10 mouse cellular contexts compared by ENCODE assay signal in the genomic region with DNA sequence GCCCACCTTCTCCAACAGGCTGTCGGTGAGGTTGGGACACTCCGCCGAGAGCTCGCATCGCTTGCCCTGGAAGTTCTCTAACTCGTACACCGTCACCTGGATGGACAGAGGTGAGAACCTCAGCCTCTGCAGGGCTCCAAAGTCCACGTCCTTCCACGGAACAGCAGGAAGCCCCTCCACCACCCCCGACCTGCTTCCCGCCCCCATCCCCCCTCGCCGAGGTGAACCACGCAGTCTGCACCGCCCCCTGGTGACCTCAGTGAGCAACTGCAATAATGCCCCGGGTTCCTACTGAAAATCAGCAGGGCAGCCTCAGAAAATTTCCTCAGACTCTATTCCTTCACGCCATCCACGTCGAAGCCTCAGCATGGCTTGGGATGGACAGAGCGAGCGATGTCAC. TPM values are rescaled to one million over a fixed set of nuclear protein-coding genes. Genes with fewer than 3 reads are reported as not detected.
DNase-seq lines count a peak whose midpoint lies in the region.
"Had no signal": no experiment of that assay in that cellular context is flagged by ENCODE, and none has a peak within 500 bp of the region (broad histone marks: within the 10 kb centered on the region; RNA-seq: fewer than 3 reads in every experiment).

No protein-coding gene starts in this region.

- peak; percentile 37 for DNase-seq in kidney, postnatal 14 days
- DNase-seq in kidney, adult 9 months, result no peak
- DNase-seq in adrenal gland, postnatal 36 days, result peak; percentile 22 to 45
- DNase-seq in embryo, embryonic 9.5 days (ENCODE audit: extremely low spot score), result peak; percentile 53
- DNase-seq in hindbrain, embryonic 10.5 days (ENCODE audit: low spot score), result peak; percentile 54
- peak; percentile 69 for DNase-seq in mesoderm, embryonic 11.5 days (ENCODE audit: low read depth, low spot score)
- no peak for DNase-seq in adipocyte (ENCODE audit: low spot score)
- no peak for DNase-seq in gastrocnemius, adult 18-20 months (ENCODE audit: low spot score)

- no peak overlapping the region; the same call in 1 of the 2 replicates for H3K27ac ChIP-seq in hindbrain, embryonic 10.5 days

- H3K36me3 ChIP-seq in hindbrain, embryonic 10.5 days, result no peaks in the 10 kb centered on the region

- no peaks in the 10 kb centered on the region for H3K9me3 ChIP-seq in hindbrain, embryonic 10.5 days

- H3K4me1 ChIP-seq in hindbrain, embryonic 10.5 days (replicated peaks), result peaks cover 24% of the 10 kb centered on the region

- peak overlapping the region; percentile 37 for H3K4me3 ChIP-seq in hindbrain, embryonic 10.5 days

- 0 out of 2 replicates have a peak, but pooled peaks cover 11% of the 10 kb centered on the region for H3K27me3 ChIP-seq in hindbrain, embryonic 10.5 days (ENCODE audit: insufficient read depth, poor library complexity, severe bottlenecking)

- 20% methylated on average over 21 of the region's 21 CpGs for WGBS in hindbrain, embryonic 10.5 days

RNA-seq across cellular contexts. Expression of gene Crybb3, which starts 1.6 kb away (rescaled TPM):
- total RNA-seq in adrenal gland, postnatal 36 days (2021), result 1 to 10 TPM in 1 of 2 experiments, not detected in 1; 1.9 TPM
- 0.25 and 0.50 TPM in 2 replicates for polyA plus RNA-seq in hindbrain, embryonic 10.5 days (2016; fragmentation: Nextera tagmentation; extraction: Ambion mirVana)
- under 1 TPM in 1 of 2 experiments, not detected in 1; 0.31 TPM for total RNA-seq in gastrocnemius, adult 18-20 months (2021)
- polyA plus RNA-seq: liver, embryonic 16.5 days had no signal

RNA-seq across cellular contexts. Expression of gene Crybb2, which starts 9.9 kb away (rescaled TPM):
- total RNA-seq in adrenal gland, postnatal 36 days (2021), result not detected
- not detected in 2 replicates for polyA plus RNA-seq in hindbrain, embryonic 10.5 days (2016; fragmentation: Nextera tagmentation; extraction: Ambion mirVana)
- not detected for total RNA-seq in gastrocnemius, adult 18-20 months (2021)
- total RNA-seq: adrenal gland, adult 18-20 months had no signal
- polyA plus RNA-seq: liver, embryonic 16.5 days had no signal

Comparison
In these comparisons a context has a peak if more than half of its experiments do, and no peak if none do; other contexts are left out.
1. DNase-seq: peak in kidney, postnatal 14 days (single experiment), adrenal gland, postnatal 36 days (2 of 2), embryo, embryonic 9.5 days (single experiment), hindbrain, embryonic 10.5 days (single experiment) and mesoderm, embryonic 11.5 days (single experiment); none in kidney, adult 9 months (single experiment), adipocyte (single experiment) and gastrocnemius, adult 18-20 months (single experiment).